Mouse (Mus musculus) brown adipose tissue, adult 24 weeks (tissue): Measurements from ENCODE around the gene Fcgr3. TPM values are rescaled to one million over a fixed set of nuclear protein-coding genes. Genes with fewer than 3 reads are reported as not detected.

Experiments used
- H3K27ac ChIP-seq: fragments of 200-500 bp; replicated peaks from 2 replicates; pipeline ENCODE4 v1.5.1; 2012; ENCODE audit warnings: low read depth, mild to moderate bottlenecking, low read length
- H3K4me1 ChIP-seq: fragments of 200-500 bp; 2 replicates; pipeline ENCODE4 v1.6.1; 2012; ENCODE audit warnings: low read length, mixed read lengths; ENCODE audit not compliant: control insufficient read depth, insufficient read depth, insufficient read length
- H3K4me3 ChIP-seq: fragments of 200-500 bp; 2 replicates; pipeline ENCODE4 v1.5.1; 2012; ENCODE audit warnings: low read depth, mild to moderate bottlenecking, low read length, moderate library complexity; ENCODE audit not compliant: insufficient read depth
- polyA plus RNA-seq: library from polyadenylated mRNA; stranded (reverse); fragments of >200 nt; gene quantifications from 2 replicates; pipeline ENCODE4 v1.2.4, GENCODE M21; 2012; ENCODE audit not compliant: missing spikeins, insufficient read depth, insufficient read length

The Fcgr3 gene
- polyA plus RNA-seq, 1 experiment = 17.1 TPM

DNA sequence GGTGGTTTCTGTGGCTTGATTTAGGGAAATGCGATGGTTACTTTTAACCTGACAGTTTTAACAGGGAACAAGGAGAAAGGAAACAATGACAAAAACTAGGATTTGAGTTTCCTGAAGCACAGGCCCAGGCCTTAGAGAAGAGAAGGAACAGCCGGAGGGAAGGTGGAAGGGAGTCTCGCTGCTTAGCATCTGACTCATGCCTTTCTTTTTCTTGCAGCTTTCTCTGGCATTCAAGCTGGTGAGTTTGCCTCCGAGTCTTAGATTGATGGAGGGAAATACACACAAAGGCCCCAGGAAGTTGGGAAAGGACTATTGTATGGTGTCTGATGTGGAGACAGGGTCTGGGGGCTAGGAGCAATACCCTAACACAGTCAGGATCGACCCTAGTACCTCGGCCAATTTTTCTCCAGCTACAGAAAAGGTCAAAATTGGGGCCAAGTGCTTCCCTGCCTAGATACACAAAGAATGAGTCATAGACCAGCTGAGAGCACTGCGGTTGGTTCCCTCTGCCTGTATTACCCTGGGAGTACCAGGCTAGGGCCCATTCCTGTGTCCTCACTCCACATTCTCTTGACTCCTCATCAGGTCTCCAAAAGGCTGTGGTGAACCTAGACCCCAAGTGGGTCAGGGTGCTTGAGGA is 45.3 kb downstream of the Fcgr3 start:
- H3K4me1 ChIP-seq = no peaks in the 10 kb centered on the region
- peak overlapping the region; percentile 24; the same call in 1 of the 2 replicates for H3K27ac ChIP-seq
- no peak overlapping the region for H3K4me3 ChIP-seq

DNA sequence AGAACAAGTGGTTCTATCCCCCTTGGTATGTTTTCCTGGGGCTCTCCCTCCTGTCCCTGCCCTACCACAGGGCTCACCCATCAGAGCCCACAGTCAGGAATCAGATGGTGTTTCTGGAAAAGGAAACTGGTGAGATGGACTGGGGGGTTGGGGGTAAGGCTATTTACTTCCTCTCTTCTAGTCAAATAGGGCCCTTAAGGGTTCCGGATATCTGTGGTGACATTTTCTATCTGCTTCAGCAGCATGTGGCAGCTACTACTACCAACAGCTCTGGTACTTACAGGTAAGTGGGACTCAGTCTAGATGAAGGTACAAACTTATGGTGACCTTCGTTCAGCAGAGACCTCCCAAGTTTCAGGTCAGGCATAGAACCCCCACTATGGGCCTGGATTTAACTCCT is 46.0 kb downstream of the Fcgr3 start, which contains the start of gene Fcgr4:
TSS of gene Fcgr4 (plus strand) at position 184 of the 400 bp plus-strand sequence.
- Histone ChIP-seq H3K4me1 (no peaks in the 10 kb centered on the region), H3K27ac (peak within 1 kb of the TSS; percentile 24; the same call in 1 of the 2 replicates), H3K4me3 (no peak within 1 kb of the TSS)

DNA sequence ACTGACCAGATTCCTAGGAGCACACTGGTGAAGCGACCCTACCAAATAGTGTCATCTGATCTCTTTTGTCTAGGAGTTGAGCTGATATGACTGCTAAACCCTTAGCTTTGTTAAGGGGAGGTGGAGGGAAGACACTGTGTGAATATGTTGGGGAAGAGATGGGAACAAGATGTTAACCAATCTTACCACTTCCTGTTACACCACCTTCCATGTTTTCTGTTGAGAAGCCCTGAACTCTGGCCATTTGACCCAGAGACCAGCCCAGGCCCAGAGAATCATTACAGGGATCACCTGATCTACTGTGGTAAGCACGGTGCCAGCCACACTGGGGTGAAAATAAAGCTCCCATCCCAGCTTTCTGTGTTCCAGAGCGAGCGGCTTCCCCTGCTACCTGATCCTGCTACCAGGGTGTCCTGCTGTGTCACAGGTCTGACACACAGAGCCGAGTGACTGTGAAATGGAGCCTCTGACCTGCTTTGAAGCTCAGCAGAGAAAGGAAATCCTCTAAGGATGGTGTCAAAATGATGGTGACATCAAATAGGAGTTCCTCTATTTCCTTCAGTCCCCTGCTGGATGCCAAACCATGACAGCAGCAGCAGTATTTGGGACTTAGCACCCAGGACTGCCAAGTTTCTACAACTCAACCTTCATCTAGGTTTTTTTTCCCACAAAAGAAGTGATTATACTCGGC is 47.1 kb downstream of the Fcgr3 start:
- H3K4me3 ChIP-seq = no peak overlapping the region
- H3K4me1 ChIP-seq = no peaks in the 10 kb centered on the region
- peak overlapping the region; percentile 55; the same call in 1 of the 2 replicates for H3K27ac ChIP-seq

DNA sequence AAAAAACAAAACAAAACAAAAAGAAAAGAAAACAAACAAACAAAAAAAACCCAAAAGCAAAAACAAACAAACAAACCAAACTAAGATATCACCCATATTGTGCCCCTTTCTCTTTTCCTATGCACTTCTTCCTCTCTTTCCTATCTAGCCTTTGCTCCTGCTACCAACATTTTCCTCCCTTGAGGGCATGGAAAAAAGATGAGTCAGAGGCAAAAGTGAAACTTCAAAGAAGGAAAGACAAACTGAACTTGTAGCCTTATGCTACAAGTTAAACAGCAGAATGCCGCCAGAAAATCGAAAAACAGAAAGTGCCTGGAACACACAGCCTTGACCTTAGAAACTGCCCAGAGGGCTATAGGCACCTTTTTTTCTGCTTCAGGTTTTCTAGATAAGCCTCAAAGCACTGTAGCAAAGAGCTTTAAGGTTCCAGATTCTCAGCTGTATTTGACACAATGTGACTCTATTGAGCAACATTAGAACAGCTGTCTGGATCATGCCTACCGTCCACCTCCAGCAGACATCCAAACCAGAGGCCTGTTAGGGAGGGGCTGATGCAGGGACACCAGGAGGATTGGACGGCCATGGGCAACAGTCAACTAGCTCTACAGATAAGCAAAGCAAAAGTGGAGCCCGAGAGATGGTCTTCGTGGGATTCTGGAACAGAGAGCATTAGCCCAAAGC is 47.9 kb downstream of the Fcgr3 start:
- H3K27ac ChIP-seq = peak overlapping the region; percentile 55
- no peak overlapping the region for H3K4me3 ChIP-seq
- H3K4me1 ChIP-seq = no peaks in the 10 kb centered on the region

DNA sequence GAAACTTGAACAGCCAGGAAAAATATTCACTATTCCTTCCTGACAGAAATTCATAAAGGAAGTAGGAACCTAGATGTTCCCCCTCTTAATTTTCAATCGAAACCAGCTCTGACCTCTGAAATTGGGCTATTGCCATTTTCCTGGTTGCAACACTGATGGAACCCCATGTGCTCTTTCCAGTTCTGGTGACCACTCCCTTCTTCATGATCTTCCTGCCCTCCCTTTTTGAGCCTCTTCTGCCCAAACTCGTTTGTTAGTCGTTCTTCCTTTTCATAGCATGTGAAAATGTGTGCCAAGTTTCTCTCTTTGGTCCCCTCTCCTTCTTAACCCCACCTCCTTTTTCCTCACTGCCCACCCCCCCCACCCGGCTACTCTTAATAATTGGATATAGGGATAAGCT is 53.0 kb downstream of the Fcgr3 start:
- Histone ChIP-seq H3K4me1 (no peaks in the 10 kb centered on the region), H3K4me3 (no peak overlapping the region), H3K27ac (no peak overlapping the region)

DNA sequence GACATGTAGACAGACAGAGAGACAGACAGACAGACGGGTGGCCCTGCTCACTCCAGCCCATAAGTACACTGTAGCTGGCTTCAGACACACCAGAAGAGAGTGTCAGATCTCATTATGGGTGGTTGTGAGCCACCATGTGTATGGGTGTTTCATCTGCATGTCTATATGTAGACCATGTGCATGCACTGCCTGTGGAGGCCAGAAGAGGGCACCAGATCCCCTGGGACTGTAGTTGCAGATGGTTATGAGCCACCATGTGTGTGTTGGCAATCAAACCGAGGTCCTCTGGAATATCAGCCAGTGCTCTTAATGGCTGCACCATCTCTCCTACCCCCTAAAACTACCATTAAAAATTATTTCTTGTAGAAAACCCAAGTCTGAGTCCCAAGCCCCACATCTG is 57.8 kb downstream of the Fcgr3 start:
- Histone ChIP-seq H3K27ac (peak overlapping the region; percentile 59), H3K4me3 (no peak overlapping the region), H3K4me1 (no peaks in the 10 kb centered on the region)

DNA sequence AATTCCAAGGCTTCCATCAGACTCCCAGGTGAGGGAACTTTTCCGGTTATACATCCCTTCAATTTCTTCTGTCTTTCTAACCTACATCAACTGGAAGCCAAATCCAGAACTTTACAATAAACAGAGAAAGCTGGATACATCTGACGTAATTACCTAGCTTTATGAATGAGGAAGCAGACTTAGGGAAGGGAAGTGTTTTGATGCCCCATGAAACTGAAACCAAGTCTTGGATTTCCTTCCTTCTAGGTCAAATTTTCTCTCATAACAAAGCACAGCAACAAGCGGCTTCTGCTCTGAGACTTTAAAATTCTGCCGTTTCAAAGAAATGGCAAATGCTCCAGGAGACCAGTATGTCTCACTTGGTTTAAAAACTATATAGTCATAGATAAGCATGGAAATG is 58.4 kb downstream of the Fcgr3 start:
- H3K4me1 ChIP-seq = no peaks in the 10 kb centered on the region
- no peak overlapping the region for H3K4me3 ChIP-seq
- H3K27ac ChIP-seq = peak overlapping the region; percentile 59; the same call in 1 of the 2 replicates

DNA sequence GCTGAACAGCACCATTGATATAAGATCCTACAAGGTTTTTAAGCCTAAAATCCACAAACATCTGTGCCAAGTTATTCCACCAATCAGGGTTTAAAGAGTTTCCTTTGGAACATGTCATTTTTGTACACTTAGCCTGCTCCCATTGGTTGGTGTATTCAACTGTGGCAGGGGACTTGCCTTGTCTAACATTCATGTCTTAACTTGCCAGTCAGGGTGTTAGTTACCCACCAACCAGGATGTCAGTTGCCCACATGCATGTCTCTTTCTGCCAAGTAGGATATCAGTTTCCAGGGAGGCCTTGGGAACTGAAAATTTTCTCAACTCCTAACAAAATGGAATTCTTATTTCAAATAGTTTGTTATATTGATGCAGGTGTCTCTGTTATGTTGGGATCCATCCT is 59.1 kb downstream of the Fcgr3 start:
- no peaks in the 10 kb centered on the region for H3K4me1 ChIP-seq
- no peak overlapping the region for H3K27ac ChIP-seq
- no peak overlapping the region for H3K4me3 ChIP-seq

DNA sequence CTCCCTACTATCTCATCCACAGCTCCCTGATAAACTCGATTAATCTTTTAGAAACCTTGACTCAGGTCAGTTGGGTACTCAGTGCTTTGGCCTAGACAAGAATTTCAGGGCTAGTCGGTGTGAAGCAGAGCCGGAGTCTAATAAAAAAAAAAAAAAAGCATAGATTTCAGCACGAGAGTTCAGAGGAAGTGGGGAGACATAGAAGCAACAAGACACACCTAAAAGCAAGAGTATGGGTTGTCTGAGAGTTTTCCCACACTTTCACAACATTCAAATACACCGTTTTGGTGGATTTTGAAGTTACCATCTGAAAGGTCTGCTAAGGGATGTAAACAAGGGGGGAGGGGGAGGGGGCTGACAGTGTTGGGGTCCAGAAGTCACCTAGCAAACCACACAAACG is 59.7 kb downstream of the Fcgr3 start:
- no peaks in the 10 kb centered on the region for H3K4me1 ChIP-seq
- no peak overlapping the region for H3K27ac ChIP-seq
- H3K4me3 ChIP-seq = no peak overlapping the region

Other genes with a start within 250 kb of the Fcgr3 start
- gene Atf6, start 197.2 kb downstream of the Fcgr3 start, polyA plus RNA-seq = 11.1 and 14.5 TPM in 2 replicates
- gene Gm26620, start 179.9 kb downstream of the Fcgr3 start, polyA plus RNA-seq = not detected in 2 replicates
- gene Dusp12, start 179.4 kb downstream of the Fcgr3 start, polyA plus RNA-seq = 6.1 and 12.9 TPM in 2 replicates
- not detected in 2 replicates for gene Fcrlb, start 152.0 kb downstream of the Fcgr3 start, polyA plus RNA-seq
- 1.8 TPM in 1 of 2 replicates, not detected in the other for gene Fcrla, start 137.4 kb downstream of the Fcgr3 start, polyA plus RNA-seq
- gene Fcgr2b, start 88.4 kb downstream of the Fcgr3 start, polyA plus RNA-seq = 11.0 and 11.9 TPM in 2 replicates
- 2.2 and 3.9 TPM in 2 replicates for gene Fcgr4, start 46.0 kb downstream of the Fcgr3 start, polyA plus RNA-seq
- gene Cfap126, start 49.0 kb upstream of the Fcgr3 start, polyA plus RNA-seq = 2.6 and 11.0 TPM in 2 replicates
- gene Sdhc, start 85.7 kb upstream of the Fcgr3 start, polyA plus RNA-seq = 1,219 and 1,267 TPM in 2 replicates
- 4.6 and 5.3 TPM in 2 replicates for gene Mpz, start 85.8 kb upstream of the Fcgr3 start, polyA plus RNA-seq
- 3.3 and 4.2 TPM in 2 replicates for gene Pcp4l1, start 131.3 kb upstream of the Fcgr3 start, polyA plus RNA-seq
- not detected in 2 replicates for gene Nr1i3, start 149.0 kb upstream of the Fcgr3 start, polyA plus RNA-seq
- gene Tomm40l, start 157.6 kb upstream of the Fcgr3 start, polyA plus RNA-seq = 59.3 and 65.5 TPM in 2 replicates
- 3.5 and 19.0 TPM in 2 replicates for gene Apoa2, start 160.1 kb upstream of the Fcgr3 start, polyA plus RNA-seq
- 29.3 and 35.1 TPM in 2 replicates for gene Fcer1g, start 169.4 kb upstream of the Fcgr3 start, polyA plus RNA-seq
- 0.50 and 1.2 TPM in 2 replicates for gene Adamts4, start 185.5 kb upstream of the Fcgr3 start, polyA plus RNA-seq
- gene Ndufs2, start 186.5 kb upstream of the Fcgr3 start, polyA plus RNA-seq = 1,478 and 1,710 TPM in 2 replicates
- gene B4galt3, start 205.4 kb upstream of the Fcgr3 start, polyA plus RNA-seq = 11.3 and 12.1 TPM in 2 replicates
- 12.3 and 15.2 TPM in 2 replicates for gene Ppox, start 216.3 kb upstream of the Fcgr3 start, polyA plus RNA-seq
- 11.7 and 14.7 TPM in 2 replicates for gene Usp21, start 223.1 kb upstream of the Fcgr3 start, polyA plus RNA-seq
- 149 and 183 TPM in 2 replicates for gene Ufc1, start 230.1 kb upstream of the Fcgr3 start, polyA plus RNA-seq